Mouse (Mus musculus) myocyte (in vitro differentiated cells): Measurements from ENCODE around the gene Mmrn2. TPM values are rescaled to one million over a fixed set of nuclear protein-coding genes. Genes with fewer than 3 reads are reported as not detected.

Experiments
- H3K27me3 ChIP-seq: one replicate; pipeline ENCODE4 v1.6.1; 2011; ENCODE audit not compliant: control insufficient read depth, insufficient read depth, insufficient read length
- H3K36me3 ChIP-seq: one replicate; pipeline ENCODE4 v1.6.1; 2011; ENCODE audit not compliant: control insufficient read depth, insufficient read depth
- H3K4me2 ChIP-seq: one replicate; pipeline ENCODE4 v1.6.1; 2011; ENCODE audit warnings: low read depth, control low read depth
- H3K4me3 ChIP-seq: one replicate; pipeline ENCODE4 v1.5.1; 2011; ENCODE audit warnings: mild to moderate bottlenecking, control low read depth, moderate library complexity
- H3K79me2 ChIP-seq: one replicate; pipeline ENCODE4 v1.6.1; 2011; ENCODE audit not compliant: control insufficient read depth, insufficient read depth
- H3ac ChIP-seq: one replicate; pipeline ENCODE4 v1.6.1; 2011; ENCODE audit not compliant: control insufficient read depth, insufficient read length
- CEBPB ChIP-seq: IDR thresholded peaks from 2 replicates; pipeline ENCODE4 v1.6.1; 2011; ENCODE audit warnings: mild to moderate bottlenecking, moderate library complexity; ENCODE audit not compliant: poor library complexity, insufficient read depth, severe bottlenecking
- E2F4 ChIP-seq: IDR thresholded peaks from one replicate; pipeline ENCODE4 v1.6.1; 2011; ENCODE audit warnings: mild to moderate bottlenecking, control low read depth, moderate library complexity; ENCODE audit not compliant: insufficient read depth
- MAX ChIP-seq: IDR thresholded peaks from one replicate; pipeline ENCODE4 v1.6.1; 2011; ENCODE audit warnings: low read depth, mild to moderate bottlenecking, control low read depth
- MYOD1 ChIP-seq, 3 experiments: IDR thresholded peaks; one replicate each; pipeline ENCODE4 v1.6.1; 2011; ENCODE audit warnings: control low read depth in 2 of 3, low read depth in 2 of 3, mild to moderate bottlenecking in 2 of 3, moderate library complexity in 1 of 3; ENCODE audit not compliant: insufficient read length in 2 of 3, control insufficient read depth in 1 of 3
- MYOG ChIP-seq, 3 experiments: IDR thresholded peaks; one replicate each; pipeline ENCODE4 v1.6.1; 2011; ENCODE audit warnings: control low read depth in 2 of 3, low read depth in 2 of 3, mild to moderate bottlenecking in 2 of 3; ENCODE audit not compliant: insufficient read length in 2 of 3, control insufficient read depth in 1 of 3, insufficient read depth in 1 of 3
- POLR2A ChIP-seq: IDR thresholded peaks from one replicate; pipeline ENCODE4 v1.6.1; 2011; ENCODE audit warnings: low read depth, mild to moderate bottlenecking, control low read depth, moderate library complexity; ENCODE audit not compliant: insufficient read length
- POLR2AphosphoS2 ChIP-seq: IDR thresholded peaks from one replicate; pipeline ENCODE4 v1.6.1; 2011; ENCODE audit warnings: low read depth, control low read depth; ENCODE audit not compliant: insufficient read length
- REST ChIP-seq: IDR thresholded peaks from one replicate; pipeline ENCODE4 v1.6.1; 2011; ENCODE audit warnings: mild to moderate bottlenecking, control low read depth, moderate library complexity; ENCODE audit not compliant: insufficient read depth, insufficient read length
- SRF ChIP-seq: IDR thresholded peaks from one replicate; pipeline ENCODE4 v1.6.1; 2011; ENCODE audit warnings: low read depth; ENCODE audit not compliant: control insufficient read depth, insufficient read length
- TCF12 ChIP-seq: IDR thresholded peaks from one replicate; pipeline ENCODE4 v1.6.1; 2011; ENCODE audit warnings: mild to moderate bottlenecking, control low read depth; ENCODE audit not compliant: poor library complexity, insufficient read depth, severe bottlenecking
- TCF3 ChIP-seq: IDR thresholded peaks from one replicate; pipeline ENCODE4 v1.6.1; 2011; ENCODE audit warnings: low read depth, control low read depth; ENCODE audit not compliant: insufficient read length
- USF1 ChIP-seq: IDR thresholded peaks from one replicate; pipeline ENCODE4 v1.6.1; 2011; ENCODE audit warnings: low read depth, mild to moderate bottlenecking, control low read depth, moderate library complexity
- polyA plus RNA-seq: library from polyadenylated mRNA; unstranded; fragments of >200 nt; fragmentation: generic; extraction: Trizol; gene quantifications from one replicate; pipeline ENCODE4 v1.2.1, GENCODE M21; 2012; ENCODE audit warnings: missing spikeins

Gene Mmrn2
- polyA plus RNA-seq, 1 experiment: 0.02 TPM

DNA sequence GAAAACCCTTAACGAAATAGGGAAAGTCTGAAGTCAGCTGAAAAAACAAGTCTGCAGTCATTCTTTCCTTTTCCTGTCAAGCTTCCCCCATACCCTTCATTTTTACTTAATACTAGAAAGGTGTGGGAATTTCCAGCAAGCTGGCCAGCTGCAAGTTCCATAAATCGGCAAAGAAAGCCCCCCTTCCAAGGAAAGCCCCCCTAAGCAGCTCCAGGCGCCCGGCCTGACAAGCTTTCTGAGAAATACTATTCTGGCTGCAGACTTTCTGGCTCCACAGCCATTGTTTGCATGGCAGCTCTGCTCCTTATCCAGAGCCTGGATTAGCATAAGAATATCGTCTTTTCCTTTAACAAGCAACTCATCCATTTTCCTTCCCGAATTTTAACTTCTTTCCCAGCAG lies 78.4 kb downstream of the Mmrn2 start:
- H3K36me3 ChIP-seq: no peaks in the 10 kb centered on the region
- H3K79me2 ChIP-seq: peaks cover 46% of the 10 kb centered on the region
- H3K4me2 ChIP-seq: no peak overlapping the region
- H3K27me3 ChIP-seq: no peaks in the 10 kb centered on the region
- H3K4me3 ChIP-seq: no peak overlapping the region
- TF ChIP-seq POLR2AphosphoS2 (no peak), CEBPB (no peak), MYOD1 (IDR thresholded peaks at IDR 0.05; ENCODE audit: control insufficient read depth in 1 of 3, insufficient read length in 2 of 3, low read depth in 2 of 3) (no peak), MYOG (IDR thresholded peaks at IDR 0.05; ENCODE audit: control insufficient read depth in 1 of 3, insufficient read depth in 1 of 3, insufficient read length in 2 of 3, low read depth in 2 of 3) (no peak), SRF (no peak), TCF3 (no peak), MAX (no peak), TCF12 (no peak), E2F4 (no peak), POLR2A (no peak), REST (no peak), USF1 (no peak)
- no peak overlapping the region for H3ac ChIP-seq

Other genes with a start within 250 kb of the Mmrn2 start
- gene Npy4r, start 223.0 kb upstream of the Mmrn2 start, polyA plus RNA-seq: 0.34 TPM
- 0.01 TPM for gene Gprin2, start 173.8 kb upstream of the Mmrn2 start, polyA plus RNA-seq
- not detected for gene Syt15, start 155.9 kb upstream of the Mmrn2 start, polyA plus RNA-seq
- gene Shld2, start 65.0 kb upstream of the Mmrn2 start, polyA plus RNA-seq: 2.6 TPM
- gene Glud1, start 64.7 kb upstream of the Mmrn2 start, polyA plus RNA-seq: 95.8 TPM
- gene Fam25c, start 20.0 kb upstream of the Mmrn2 start, polyA plus RNA-seq: not detected
- gene Sncg, start 676 bp upstream of the Mmrn2 start, polyA plus RNA-seq: 1.3 TPM
- 10.5 TPM for gene Bmpr1a, start 127.9 kb downstream of the Mmrn2 start, polyA plus RNA-seq
- not detected for gene 9230112D13Rik, start 147.3 kb downstream of the Mmrn2 start, polyA plus RNA-seq
- gene Ldb3, start 213.2 kb downstream of the Mmrn2 start, polyA plus RNA-seq: 83.9 TPM
- gene Opn4, start 224.7 kb downstream of the Mmrn2 start, polyA plus RNA-seq: 0.23 TPM